Mouse (Mus musculus) stomach, embryonic 14.5 days (tissue): ENCODE measurements around the gene Vipr1. TPM values are rescaled to one million over a fixed set of nuclear protein-coding genes. Genes with fewer than 3 reads are reported as not detected.

Experiments
- ATAC-seq: fragments of 200-750 bp; cut with Nextera tagmentation; 2 replicates; pipeline ENCODE4 v1.8.0; 2017; ENCODE audit warnings: low read depth, moderate TSS enrichment; ENCODE audit not compliant: insufficient number of reproducible peaks, insufficient read depth, low FRiP score
- H3K27ac ChIP-seq: fragments of 300-500 bp; sonication (generic); 2 replicates; pipeline ENCODE4 v1.5.1; 2014; ENCODE audit warnings: mild to moderate bottlenecking, low read length, moderate library complexity, mixed read lengths
- H3K27me3 ChIP-seq: fragments of 300-500 bp; sonication (generic); 2 replicates; pipeline ENCODE4 v1.6.1; 2014; ENCODE audit warnings: low read length, control low read depth, mixed read lengths; ENCODE audit not compliant: control insufficient read depth, insufficient read depth
- H3K36me3 ChIP-seq: fragments of 300-500 bp; sonication (generic); 2 replicates; pipeline ENCODE4 v1.6.1; 2014; ENCODE audit warnings: mild to moderate bottlenecking, control low read depth, low read length, moderate library complexity, mixed read lengths; ENCODE audit not compliant: control insufficient read depth, insufficient read depth
- H3K4me1 ChIP-seq: fragments of 300-500 bp; sonication (generic); 2 replicates; pipeline ENCODE4 v1.6.1; 2014; ENCODE audit warnings: low read length, control low read depth, mixed read lengths; ENCODE audit not compliant: control insufficient read depth, insufficient read depth
- H3K4me2 ChIP-seq: fragments of 300-500 bp; sonication (generic); replicated peaks from 2 replicates; pipeline ENCODE4 v1.6.1; 2014; ENCODE audit warnings: low read depth, low read length, control low read depth
- H3K4me3 ChIP-seq: fragments of 300-500 bp; sonication (generic); 2 replicates; pipeline ENCODE4 v1.5.1; 2014; ENCODE audit warnings: low read depth, low read length, control low read depth
- H3K9ac ChIP-seq: fragments of 300-500 bp; sonication (generic); replicated peaks from 2 replicates; pipeline ENCODE4 v1.6.1; 2014; ENCODE audit warnings: low read depth, mild to moderate bottlenecking, control low read depth, low read length, moderate library complexity, mixed read lengths
- H3K9me3 ChIP-seq: fragments of 300-500 bp; sonication (generic); 2 replicates; pipeline ENCODE4 v1.6.1; 2016; ENCODE audit warnings: low read depth, low read length, control low read depth; ENCODE audit not compliant: control insufficient read depth
- WGBS: fragments of 180-500 bp; shearing (Covaris S2); extraction: QIAGEN DNeasy Blood & Tissue Kit; methylation state at CpG from one replicate; pipeline ENCODE4 v1.1.7; 2014; 5-methylcytosine and 5-hydroxymethylcytosine counted together
- polyA plus RNA-seq: library from polyadenylated mRNA; unstranded; fragments of >200 nt; fragmentation: Nextera tagmentation; extraction: Ambion mirVana; gene quantifications from 2 replicates; pipeline ENCODE4 v1.2.1, GENCODE M21; 2014

Vipr1 gene
- polyA plus RNA-seq, 1 experiment from 2014 or later, result 0.29 TPM

DNA sequence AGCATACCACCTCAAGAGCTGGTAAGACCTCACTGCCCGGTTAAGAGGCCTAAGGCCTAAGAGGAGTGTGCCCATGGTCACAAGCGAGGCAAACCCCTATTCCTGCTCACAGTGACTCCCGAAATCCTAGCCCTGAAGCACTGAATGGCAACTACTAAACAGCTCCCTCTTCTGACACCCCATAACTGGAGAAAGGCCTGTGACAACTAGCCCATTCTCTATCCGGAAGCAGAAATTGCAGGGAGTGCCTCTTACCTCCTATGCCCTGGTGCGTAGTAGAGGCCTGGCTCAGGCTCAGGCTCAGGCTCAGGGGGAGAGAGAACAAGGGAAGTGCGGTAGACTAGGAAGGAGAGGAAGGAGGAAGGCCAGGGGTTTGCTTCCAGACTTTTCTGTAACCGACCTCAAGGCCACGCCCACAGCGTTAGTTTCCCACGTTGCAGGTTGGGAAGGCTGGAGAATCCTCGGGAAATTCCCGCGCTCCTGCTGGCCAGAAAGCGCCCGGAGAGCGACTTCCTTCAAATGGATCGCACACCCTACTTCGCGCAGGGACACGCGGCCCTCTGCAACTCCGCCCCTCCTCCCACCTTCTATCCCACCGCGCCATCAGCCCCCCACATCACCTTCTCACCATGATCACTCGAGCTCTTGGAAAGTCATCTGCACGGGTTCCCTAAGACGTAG, 1.1 kb upstream of the Vipr1 start:
- ATAC-seq, result no peak
- H3K9ac ChIP-seq, result no peak overlapping the region
- H3K4me2 ChIP-seq, result peak overlapping the region; percentile 96

GRCm38 (mm10) chr9:121642001-121642400, 515 bp upstream of the Vipr1 start, which contains the start of gene Lyzl4:
Gene Lyzl4, minus strand, starts transcription at chr9:121642096.
- peak; percentile 64; the same call in 1 of the 2 replicates for ATAC-seq
- H3K27me3 ChIP-seq, result peaks cover 39% of the 10 kb centered on the region

More for the DNA sequence above, 1.1 kb upstream of the Vipr1 start:
- no peak overlapping the region for H3K27ac ChIP-seq
- peaks cover 39% of the 10 kb centered on the region for H3K27me3 ChIP-seq
- peak overlapping the region; percentile 47 for H3K4me3 ChIP-seq
- H3K4me1 ChIP-seq, result no peaks in the 10 kb centered on the region
- H3K9me3 ChIP-seq, result no peaks in the 10 kb centered on the region
- 13% methylated on average over 27 of the region's 27 CpGs for WGBS
- H3K36me3 ChIP-seq, result no peaks in the 10 kb centered on the region

GRCm38 (mm10) chr9:121644855-121645254, 2.3 kb downstream of the Vipr1 start:
- no peak overlapping the region for H3K4me3 ChIP-seq
- H3K9ac ChIP-seq, result no peak overlapping the region
- no peaks in the 10 kb centered on the region for H3K36me3 ChIP-seq
- peaks cover 36% of the 10 kb centered on the region for H3K27me3 ChIP-seq
- no peaks in the 10 kb centered on the region for H3K9me3 ChIP-seq
- no peak overlapping the region for H3K4me2 ChIP-seq
- 47% methylated on average over 3 of the region's 3 CpGs for WGBS
- H3K4me1 ChIP-seq, result no peaks in the 10 kb centered on the region
- H3K27ac ChIP-seq, result no peak overlapping the region
- ATAC-seq, result no peak

More at GRCm38 (mm10) chr9:121642001-121642400, 515 bp upstream of the Vipr1 start, which contains the start of gene Lyzl4:
- Histone ChIP-seq H3K4me3 (peak within 1 kb of the TSS; percentile 47), H3K27ac (no peak within 1 kb of the TSS), H3K36me3 (no peaks in the 10 kb centered on the region), H3K9ac (no peak within 1 kb of the TSS), H3K4me1 (no peaks in the 10 kb centered on the region), H3K9me3 (no peaks in the 10 kb centered on the region), H3K4me2 (peak within 1 kb of the TSS; percentile 96)
- under 1% methylated on average over 26 of the region's 26 CpGs for WGBS

GRCm38 (mm10) chr9:121647026-121647425, 4.5 kb downstream of the Vipr1 start:
- H3K9me3 ChIP-seq, result no peaks in the 10 kb centered on the region
- 56% methylated on average over 7 of the region's 7 CpGs for WGBS
- H3K27me3 ChIP-seq, result peaks cover 16% of the 10 kb centered on the region
- no peak overlapping the region for H3K27ac ChIP-seq
- no peak overlapping the region for H3K4me3 ChIP-seq
- H3K4me1 ChIP-seq, result no peaks in the 10 kb centered on the region
- H3K4me2 ChIP-seq, result no peak overlapping the region
- no peak overlapping the region for H3K9ac ChIP-seq
- ATAC-seq, result no peak
- no peaks in the 10 kb centered on the region for H3K36me3 ChIP-seq

DNA sequence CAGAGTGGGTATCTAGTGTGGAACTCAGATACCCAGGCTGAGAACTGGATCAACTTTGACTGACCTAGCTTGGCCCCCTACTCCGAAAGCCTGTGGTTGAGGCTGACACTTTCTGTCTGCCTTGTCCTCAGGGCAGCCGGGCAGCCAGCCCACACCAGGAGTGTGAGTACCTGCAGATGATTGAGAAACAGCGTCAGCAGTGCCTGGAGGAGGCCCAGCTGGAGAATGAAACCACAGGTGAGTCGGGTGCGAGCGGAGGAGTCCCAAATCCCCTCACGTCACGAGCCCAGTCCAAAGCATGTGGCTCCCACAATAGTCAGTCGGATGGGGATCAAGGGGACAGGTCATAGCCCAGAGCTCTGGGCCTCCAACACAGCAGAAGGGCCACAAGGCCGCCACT, 11.2 kb downstream of the Vipr1 start:
- ATAC-seq, result no peak

DNA sequence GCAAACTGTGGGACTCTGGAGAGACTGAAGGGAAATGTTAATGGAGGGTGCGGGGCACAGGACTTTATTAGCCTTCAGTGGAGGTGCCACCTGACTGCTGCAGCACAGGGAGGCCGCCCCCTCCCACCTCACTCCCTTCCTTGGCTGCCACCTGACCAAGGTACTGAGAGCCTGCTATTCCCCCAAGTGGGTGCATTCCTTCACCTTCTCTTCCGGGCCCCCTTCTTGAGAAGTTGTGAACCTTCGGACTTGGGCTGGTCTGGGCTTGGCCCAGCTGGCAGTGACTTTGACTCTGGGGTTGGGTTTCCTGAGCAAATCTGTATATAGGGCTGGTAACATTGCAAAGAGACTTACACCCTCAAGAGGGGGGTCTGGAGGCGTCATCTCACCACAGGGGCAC, 13.8 kb downstream of the Vipr1 start:
- no peaks in the 10 kb centered on the region for H3K9me3 ChIP-seq
- H3K27ac ChIP-seq, result no peak overlapping the region
- no peak overlapping the region for H3K9ac ChIP-seq
- no peak for ATAC-seq
- no peaks in the 10 kb centered on the region for H3K4me1 ChIP-seq
- H3K4me2 ChIP-seq, result no peak overlapping the region
- no peaks in the 10 kb centered on the region for H3K36me3 ChIP-seq
- no peaks in the 10 kb centered on the region for H3K27me3 ChIP-seq
- 77% methylated on average over 5 of the region's 5 CpGs for WGBS
- no peak overlapping the region for H3K4me3 ChIP-seq

More for the DNA sequence above, 11.2 kb downstream of the Vipr1 start:
- H3K4me2 ChIP-seq, result no peak overlapping the region
- H3K36me3 ChIP-seq, result no peaks in the 10 kb centered on the region
- H3K4me3 ChIP-seq, result no peak overlapping the region
- WGBS, result 86% methylated on average over 10 of the region's 10 CpGs
- H3K27me3 ChIP-seq, result no peaks in the 10 kb centered on the region
- H3K27ac ChIP-seq, result no peak overlapping the region
- H3K9ac ChIP-seq, result no peak overlapping the region
- H3K9me3 ChIP-seq, result no peaks in the 10 kb centered on the region
- H3K4me1 ChIP-seq, result no peaks in the 10 kb centered on the region

DNA sequence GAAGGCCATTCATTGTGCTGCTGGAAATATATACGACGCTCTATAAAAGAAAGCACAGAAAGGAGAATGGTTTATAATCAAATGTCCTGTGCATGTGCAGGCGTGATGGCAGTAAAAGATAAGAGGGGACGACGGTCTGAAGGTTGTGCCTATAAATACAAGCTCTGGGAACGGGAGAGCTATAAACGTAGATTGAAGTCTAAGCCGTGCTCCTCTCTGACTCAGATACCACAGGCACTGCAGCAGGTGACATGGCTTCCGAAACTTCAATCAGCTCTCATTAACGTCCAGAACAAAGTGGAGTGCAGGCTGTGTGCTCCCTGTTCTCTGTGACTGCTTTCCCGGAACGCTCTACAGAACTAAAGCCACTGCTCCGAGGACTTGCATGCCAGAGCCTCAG, 14.6 kb downstream of the Vipr1 start:
- no peak overlapping the region for H3K9ac ChIP-seq
- no peak overlapping the region for H3K4me3 ChIP-seq
- H3K36me3 ChIP-seq, result no peaks in the 10 kb centered on the region
- no peaks in the 10 kb centered on the region for H3K4me1 ChIP-seq
- 63% methylated on average over 13 of the region's 13 CpGs for WGBS
- no peak overlapping the region for H3K27ac ChIP-seq
- no peak overlapping the region for H3K4me2 ChIP-seq
- no peaks in the 10 kb centered on the region for H3K27me3 ChIP-seq
- no peaks in the 10 kb centered on the region for H3K9me3 ChIP-seq
- no peak for ATAC-seq

GRCm38 (mm10) chr9:121658248-121658647, 15.7 kb downstream of the Vipr1 start:
- Histone ChIP-seq H3K27me3 (no peaks in the 10 kb centered on the region), H3K9ac (no peak overlapping the region), H3K4me1 (no peaks in the 10 kb centered on the region), H3K9me3 (no peaks in the 10 kb centered on the region), H3K27ac (no peak overlapping the region), H3K4me3 (no peak overlapping the region), H3K4me2 (no peak overlapping the region), H3K36me3 (no peaks in the 10 kb centered on the region)
- no peak for ATAC-seq
- WGBS, result 71% methylated on average over 7 of the region's 7 CpGs

DNA sequence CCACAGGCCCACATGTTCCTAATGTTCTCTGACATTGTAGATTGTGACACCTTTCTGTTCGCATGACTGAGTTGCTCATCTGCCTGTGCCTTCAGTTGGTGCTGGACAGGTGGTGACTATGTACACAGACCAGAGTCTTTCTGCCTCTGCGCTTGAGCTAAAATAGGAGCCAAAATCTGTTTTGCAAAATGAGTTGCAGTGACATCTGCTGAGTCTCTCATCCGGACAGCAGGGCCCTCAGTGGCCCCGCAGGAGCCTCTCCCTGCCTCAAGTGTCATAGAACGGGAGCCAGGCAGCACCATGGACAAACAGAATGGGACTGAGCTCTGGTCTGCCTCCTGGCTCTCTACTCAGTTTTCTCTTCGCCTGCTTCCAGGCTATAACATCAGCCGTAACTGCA, 17.3 kb downstream of the Vipr1 start:
- no peak for ATAC-seq
- Histone ChIP-seq H3K4me2 (no peak overlapping the region), H3K27me3 (no peaks in the 10 kb centered on the region), H3K36me3 (no peaks in the 10 kb centered on the region), H3K4me1 (no peaks in the 10 kb centered on the region), H3K9me3 (no peaks in the 10 kb centered on the region), H3K4me3 (no peak overlapping the region), H3K27ac (no peak overlapping the region), H3K9ac (no peak overlapping the region)
- WGBS, result 72% methylated on average over 7 of the region's 7 CpGs
